Mouse (Mus musculus) midbrain, embryonic 13.5 days (tissue): ENCODE results near the gene Dusp6. TPM values are rescaled to one million over a fixed set of nuclear protein-coding genes. Genes with fewer than 3 reads are reported as not detected.
"Not testable (repeated sequence)": the region's sequence is repeated elsewhere in the genome, so short reads cannot be mapped to it uniquely, and the experiment has no call there.

Experiments used
- ATAC-seq: fragments of 200-750 bp; cut with Nextera tagmentation; 2 replicates; pipeline ENCODE4 v1.8.0; 2017; ENCODE audit warnings: mild to moderate bottlenecking, moderate TSS enrichment, moderate library complexity
- H3K27ac ChIP-seq: fragments of 300-500 bp; sonication (generic); 2 replicates; pipeline ENCODE4 v1.5.1; 2015; ENCODE audit warnings: inconsistent platforms, mild to moderate bottlenecking, moderate library complexity
- H3K27me3 ChIP-seq: fragments of 300-500 bp; sonication (generic); 2 replicates; pipeline ENCODE4 v1.6.1; 2015; ENCODE audit warnings: mild to moderate bottlenecking, inconsistent platforms
- H3K36me3 ChIP-seq: fragments of 300-500 bp; sonication (generic); 2 replicates; pipeline ENCODE4 v1.6.1; 2015; ENCODE audit warnings: mild to moderate bottlenecking, inconsistent platforms
- H3K4me1 ChIP-seq: fragments of 300-500 bp; sonication (generic); replicated peaks from 2 replicates; pipeline ENCODE4 v1.6.1; 2015; ENCODE audit warnings: inconsistent platforms
- H3K4me2 ChIP-seq: fragments of 300-500 bp; sonication (generic); replicated peaks from 2 replicates; pipeline ENCODE4 v1.6.1; 2015; ENCODE audit warnings: moderate library complexity, mild to moderate bottlenecking, inconsistent platforms
- H3K4me3 ChIP-seq: fragments of 300-500 bp; sonication (generic); replicated peaks from 2 replicates; pipeline ENCODE4 v1.5.1; 2015; ENCODE audit warnings: mild to moderate bottlenecking, inconsistent platforms
- H3K9ac ChIP-seq: fragments of 300-500 bp; sonication (generic); replicated peaks from 2 replicates; pipeline ENCODE4 v1.6.1; 2015; ENCODE audit warnings: mild to moderate bottlenecking, inconsistent platforms
- H3K9me3 ChIP-seq: fragments of 300-500 bp; sonication (generic); 2 replicates; pipeline ENCODE4 v1.6.1; 2016; ENCODE audit warnings: mild to moderate bottlenecking, inconsistent platforms
- WGBS: fragments of 180-500 bp; shearing (Covaris S2); methylation state at CpG from one replicate; pipeline ENCODE4 v1.1.7; 2015; 5-methylcytosine and 5-hydroxymethylcytosine counted together
- polyA plus RNA-seq: library from polyadenylated mRNA; unstranded; fragments of >200 nt; fragmentation: Nextera tagmentation; extraction: Ambion mirVana; gene quantifications from 2 replicates; pipeline ENCODE4 v1.2.1, GENCODE M21; 2015

The Dusp6 gene
- 21.8 and 26.5 TPM in 2 replicates for polyA plus RNA-seq

GRCm38 (mm10) chr10:99262867-99263379, at the start of gene Dusp6:
Gene Dusp6, plus strand, starts transcription at chr10:99263231.
- Histone ChIP-seq H3K4me3 (peak within 1 kb of the TSS; percentile 56), H3K36me3 (no peaks in the 10 kb centered on the region), H3K9ac (peak within 1 kb of the TSS; percentile 77), H3K27me3 (peaks cover 32% of the 10 kb centered on the region), H3K4me1 (peaks cover 49% of the 10 kb centered on the region), H3K4me2 (peak within 1 kb of the TSS; percentile 88), H3K9me3 (no peaks in the 10 kb centered on the region), H3K27ac (peak within 1 kb of the TSS; percentile 90)
- under 1% methylated on average over 29 of the region's 29 CpGs for WGBS
- peak; percentile 98 for ATAC-seq

DNA sequence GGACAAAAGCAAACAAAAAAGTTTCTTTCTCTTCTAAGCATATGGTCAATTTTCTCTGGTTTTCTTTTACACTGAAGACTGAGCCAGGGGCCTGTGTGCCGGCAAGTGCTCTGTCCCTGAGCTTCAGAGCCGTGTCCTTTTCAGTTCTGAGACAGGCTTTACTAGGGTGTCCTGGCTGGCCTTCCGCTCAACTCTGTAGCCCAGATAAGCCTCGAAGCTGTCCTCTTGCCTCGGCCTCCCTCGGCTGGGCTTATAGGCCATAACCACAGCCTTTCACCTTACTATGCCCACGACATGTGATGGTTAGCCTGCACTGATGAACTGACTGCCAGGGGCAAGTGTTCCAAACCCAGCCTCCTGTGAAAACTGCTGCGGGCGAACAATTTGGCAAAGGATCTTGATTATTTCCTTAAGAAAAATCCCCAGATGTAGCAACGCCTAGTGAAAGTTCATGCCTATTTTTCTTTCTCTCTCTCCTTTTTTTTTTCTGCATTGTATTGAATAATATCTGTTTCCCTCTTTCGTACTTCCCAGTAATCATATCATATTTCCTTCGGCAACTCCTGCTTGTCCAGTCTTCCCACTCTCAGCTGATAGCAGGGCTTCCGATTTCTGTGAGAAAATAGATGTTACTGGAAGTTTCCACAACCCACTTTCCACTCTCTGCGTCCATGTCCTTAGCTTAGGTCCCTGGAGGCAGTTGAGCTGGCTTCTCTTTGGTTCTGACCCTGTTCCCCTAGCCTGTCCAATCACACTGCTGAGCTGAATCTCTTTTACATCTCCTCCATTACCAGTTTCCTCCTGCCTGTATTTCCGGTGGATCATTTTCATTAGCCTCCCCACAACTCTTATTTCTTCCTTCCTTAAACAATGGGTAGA, 48.4 kb upstream of the Dusp6 start:
- 88% methylated on average over 15 of the region's 15 CpGs for WGBS
- no peak for ATAC-seq
- no peak overlapping the region for H3K4me2 ChIP-seq
- no peaks in the 10 kb centered on the region for H3K9me3 ChIP-seq
- no peak overlapping the region for H3K4me3 ChIP-seq
- no peaks in the 10 kb centered on the region for H3K27me3 ChIP-seq
- H3K4me1 ChIP-seq: no peaks in the 10 kb centered on the region
- H3K27ac ChIP-seq: no peak overlapping the region
- no peak overlapping the region for H3K9ac ChIP-seq
- H3K36me3 ChIP-seq: no peaks in the 10 kb centered on the region

DNA sequence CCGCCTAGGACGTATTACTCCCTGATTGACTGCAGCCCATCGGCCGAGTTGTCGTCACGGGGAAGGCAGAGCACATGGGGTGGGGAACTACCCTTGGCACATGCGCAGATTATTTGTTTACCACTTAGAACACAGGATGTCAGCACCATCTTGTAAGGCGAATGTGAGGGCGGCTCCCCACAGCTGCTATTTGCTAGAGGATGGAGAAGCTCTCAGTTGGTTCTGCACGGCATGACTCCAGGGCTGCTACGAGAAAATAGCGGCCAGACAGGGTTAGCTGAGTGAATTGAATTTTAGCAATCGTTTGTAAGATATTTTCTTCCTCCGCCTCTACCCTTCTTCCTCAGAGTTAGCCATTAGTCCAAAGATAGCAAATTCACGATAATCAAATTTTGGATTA, 46.5 kb upstream of the Dusp6 start:
- ATAC-seq: not testable (repeated sequence)

DNA sequence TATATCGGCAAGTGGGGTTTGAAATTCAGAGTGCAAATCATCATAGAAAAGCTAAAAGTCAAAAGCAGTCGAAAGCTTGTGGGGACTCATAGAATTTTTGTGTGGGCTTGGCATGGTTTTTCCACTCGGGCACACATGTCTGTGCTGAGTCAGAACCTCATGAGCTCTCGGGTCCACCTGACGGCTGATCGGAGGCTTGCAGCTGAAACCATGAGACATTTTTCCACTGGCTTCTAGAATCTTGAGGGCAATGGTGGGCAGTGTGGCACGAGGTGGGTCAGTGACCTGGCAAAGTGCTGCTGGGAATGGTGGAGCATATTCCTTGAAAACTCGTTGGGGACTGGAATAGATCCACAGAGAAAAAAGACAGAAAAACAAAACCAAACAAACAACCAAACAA, 41.5 kb upstream of the Dusp6 start:
- no peak overlapping the region for H3K27ac ChIP-seq
- H3K4me3 ChIP-seq: no peak overlapping the region
- WGBS: 90% methylated on average over 8 of the region's 8 CpGs
- H3K4me1 ChIP-seq: no peaks in the 10 kb centered on the region
- H3K9me3 ChIP-seq: no peaks in the 10 kb centered on the region
- H3K36me3 ChIP-seq: no peaks in the 10 kb centered on the region
- ATAC-seq: no peak
- H3K27me3 ChIP-seq: no peaks in the 10 kb centered on the region
- no peak overlapping the region for H3K9ac ChIP-seq
- no peak overlapping the region for H3K4me2 ChIP-seq

More for the DNA sequence above, 46.5 kb upstream of the Dusp6 start:
- H3K4me1 ChIP-seq, H3K4me2 ChIP-seq, H3K9me3 ChIP-seq, H3K9ac ChIP-seq, H3K36me3 ChIP-seq, H3K27me3 ChIP-seq, H3K27ac ChIP-seq, H3K4me3 ChIP-seq: not testable (repeated sequence)
- WGBS: 92% methylated on average over 15 of the region's 15 CpGs

- Histone ChIP-seq H3K9me3 (no peaks in the 10 kb centered on the region), H3K36me3 (no peaks in the 10 kb centered on the region), H3K27me3 (no peaks in the 10 kb centered on the region), H3K4me2 (no peak overlapping the region), H3K4me3 (no peak overlapping the region), H3K9ac (no peak overlapping the region), H3K27ac (no peak overlapping the region), H3K4me1 (0 out of 2 replicates have a peak, but pooled peaks cover under 1% of the 10 kb centered on the region)
- ATAC-seq: no peak
- 86% methylated on average over 5 of the region's 5 CpGs for WGBS
These were observed 40.3 kb upstream of the Dusp6 start for GRCm38 (mm10) chr10:99222726-99223125.

- no peaks in the 10 kb centered on the region for H3K27me3 ChIP-seq
- H3K36me3 ChIP-seq: no peaks in the 10 kb centered on the region
- H3K4me2 ChIP-seq: no peak overlapping the region
- peaks cover 15% of the 10 kb centered on the region for H3K4me1 ChIP-seq
- no peak overlapping the region for H3K9ac ChIP-seq
- H3K9me3 ChIP-seq: no peaks in the 10 kb centered on the region
- 76% methylated on average over 3 of the region's 3 CpGs for WGBS
- ATAC-seq: no peak
- H3K27ac ChIP-seq: no peak overlapping the region
- H3K4me3 ChIP-seq: no peak overlapping the region
These were observed 38.8 kb upstream of the Dusp6 start for GRCm38 (mm10) chr10:99224218-99224617.

- no peaks in the 10 kb centered on the region for H3K9me3 ChIP-seq
- no peak overlapping the region for H3K9ac ChIP-seq
- H3K4me3 ChIP-seq: no peak overlapping the region
- no peak for ATAC-seq
- no peak overlapping the region for H3K4me2 ChIP-seq
- H3K4me1 ChIP-seq: peaks cover 19% of the 10 kb centered on the region
- no peaks in the 10 kb centered on the region for H3K36me3 ChIP-seq
- 94% methylated on average over 5 of the region's 5 CpGs for WGBS
- H3K27ac ChIP-seq: no peak overlapping the region
- no peaks in the 10 kb centered on the region for H3K27me3 ChIP-seq
These were observed 36.2 kb upstream of the Dusp6 start for GRCm38 (mm10) chr10:99226782-99227181.

- no peaks in the 10 kb centered on the region for H3K27me3 ChIP-seq
- ATAC-seq: no peak
- 32% methylated on average over 17 of the region's 17 CpGs for WGBS
- H3K36me3 ChIP-seq: no peaks in the 10 kb centered on the region
- H3K4me2 ChIP-seq: peak overlapping the region; percentile 31
- no peaks in the 10 kb centered on the region for H3K9me3 ChIP-seq
- peaks cover 19% of the 10 kb centered on the region for H3K4me1 ChIP-seq
- no peak overlapping the region for H3K4me3 ChIP-seq
- H3K27ac ChIP-seq: no peak overlapping the region
- no peak overlapping the region for H3K9ac ChIP-seq
These were observed 34.8 kb upstream of the Dusp6 start for GRCm38 (mm10) chr10:99227968-99228864.

DNA sequence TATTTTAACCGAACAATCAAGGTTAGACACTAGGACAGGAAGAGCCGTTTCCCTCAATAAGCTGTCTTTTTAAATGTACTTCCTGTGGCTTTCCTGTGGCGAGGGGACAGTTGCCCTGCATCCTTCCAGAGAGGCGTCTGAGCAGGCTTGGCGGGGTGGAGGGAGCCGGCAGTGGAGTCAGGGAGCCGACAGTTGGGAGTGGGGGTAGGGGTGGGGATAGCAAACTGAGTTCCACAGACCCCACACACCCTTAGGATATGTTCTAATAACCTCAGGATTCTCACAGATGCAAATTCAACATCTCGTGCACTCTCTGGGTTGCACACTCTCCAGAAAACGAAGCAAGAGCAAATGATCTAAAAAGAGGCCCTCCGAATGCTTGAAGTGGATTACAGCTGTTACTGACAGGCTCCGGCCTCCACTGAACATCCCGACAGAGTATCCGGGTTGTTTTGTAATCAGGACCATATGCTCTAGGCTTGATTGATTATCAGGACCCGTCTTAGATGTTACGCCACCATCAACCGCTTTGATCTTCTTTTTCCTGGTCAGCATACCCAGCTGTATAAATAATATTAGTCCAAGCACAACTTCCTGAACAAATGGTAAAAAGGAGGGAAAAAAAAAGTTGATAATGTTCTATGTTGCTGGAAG, 33.9 kb upstream of the Dusp6 start:
- peak; percentile 56; the same call in 1 of the 2 replicates for ATAC-seq
- Histone ChIP-seq H3K4me1 (peaks cover 19% of the 10 kb centered on the region), H3K4me3 (no peak overlapping the region), H3K27ac (no peak overlapping the region), H3K9me3 (no peaks in the 10 kb centered on the region), H3K36me3 (no peaks in the 10 kb centered on the region), H3K9ac (no peak overlapping the region), H3K4me2 (peak overlapping the region; percentile 31), H3K27me3 (no peaks in the 10 kb centered on the region)
- 17% methylated on average over 16 of the region's 16 CpGs for WGBS

DNA sequence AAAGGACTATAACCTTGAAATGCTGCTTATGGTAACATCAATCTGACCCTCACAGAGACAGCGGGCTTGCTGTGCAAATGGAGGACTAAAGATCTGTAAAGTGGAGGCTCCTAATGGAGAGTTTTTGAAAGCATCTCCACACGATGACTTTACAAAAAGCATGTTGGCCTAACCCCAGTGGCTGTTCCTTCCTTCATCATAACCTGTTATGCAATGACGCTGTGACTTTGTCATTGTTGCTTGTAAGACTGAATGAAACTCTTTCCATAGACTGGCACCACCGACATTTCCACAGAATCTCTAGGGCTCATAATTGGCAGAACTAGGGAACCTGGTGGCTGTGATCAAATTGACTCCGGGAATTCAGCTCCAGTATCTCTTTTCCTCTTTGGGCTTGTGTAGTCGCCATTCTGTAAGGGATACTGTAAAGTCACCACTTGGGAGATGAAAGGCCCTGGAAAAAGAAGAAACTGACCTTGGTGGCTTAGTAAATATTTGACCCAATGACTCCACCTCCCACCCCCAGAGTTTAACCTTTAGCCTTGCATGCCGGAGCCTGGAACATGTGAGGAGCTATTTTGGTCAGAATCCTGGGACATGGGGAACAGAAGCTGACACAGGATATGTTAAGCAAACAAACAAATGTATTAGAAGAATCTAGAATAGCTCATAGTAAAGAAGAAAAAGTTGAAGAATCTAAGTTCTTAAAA, 30.4 kb upstream of the Dusp6 start:
- H3K36me3 ChIP-seq: no peaks in the 10 kb centered on the region
- H3K27ac ChIP-seq: no peak overlapping the region
- no peaks in the 10 kb centered on the region for H3K27me3 ChIP-seq
- no peak overlapping the region for H3K4me2 ChIP-seq
- peaks cover 19% of the 10 kb centered on the region for H3K4me1 ChIP-seq
- H3K9ac ChIP-seq: no peak overlapping the region
- WGBS: 84% methylated on average over 7 of the region's 7 CpGs
- no peak for ATAC-seq
- H3K9me3 ChIP-seq: no peaks in the 10 kb centered on the region
- H3K4me3 ChIP-seq: no peak overlapping the region

DNA sequence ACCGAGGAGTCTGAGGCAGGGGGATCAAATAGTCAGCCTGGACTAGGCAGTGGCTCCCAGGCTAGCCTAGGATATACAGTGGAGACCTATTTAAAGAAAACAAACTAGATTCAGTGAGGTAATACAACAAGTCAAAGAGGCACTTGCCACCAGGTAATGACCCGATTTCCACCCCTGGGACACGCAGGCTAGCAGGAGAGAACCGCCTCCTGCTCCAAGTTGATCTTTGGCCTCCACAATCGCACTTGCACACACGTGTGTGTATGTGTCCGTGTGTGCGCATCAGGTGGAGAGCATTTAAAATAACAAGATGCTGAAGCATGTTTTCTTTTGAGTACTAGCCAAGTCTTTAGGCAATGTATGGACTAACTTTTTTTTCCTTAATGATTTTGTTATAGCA, 28.7 kb upstream of the Dusp6 start:
- Histone ChIP-seq H3K27ac (no peak overlapping the region), H3K4me3 (no peak overlapping the region), H3K27me3 (no peaks in the 10 kb centered on the region), H3K4me2 (no peak overlapping the region), H3K9ac (no peak overlapping the region), H3K4me1 (peaks cover 5% of the 10 kb centered on the region), H3K36me3 (no peaks in the 10 kb centered on the region), H3K9me3 (no peaks in the 10 kb centered on the region)
- no peak for ATAC-seq
- WGBS: 91% methylated on average over 8 of the region's 8 CpGs
